Mouse (Mus musculus) ES-E14 (cell line): ENCODE results near the gene Ovol3. TPM values are rescaled to one million over a fixed set of nuclear protein-coding genes. Genes with fewer than 3 reads are reported as not detected.
A peak's percentile ranks its signal among the peaks of the same experiment; 100 is the strongest.

Experiments
- DNase-seq: peaks from one replicate; pipeline ENCODE4 v3.0.0-alpha.2; 2013; ENCODE audit warnings: low read depth, low spot score
- H3K27ac ChIP-seq: 2 replicates; pipeline ENCODE4 v1.5.1; 2012; ENCODE audit warnings: low read depth, mild to moderate bottlenecking, low read length, moderate library complexity, mixed read lengths; ENCODE audit not compliant: poor library complexity, insufficient read depth, severe bottlenecking
- H3K36me3 ChIP-seq: 2 replicates; pipeline ENCODE4 v1.6.1; 2012; ENCODE audit warnings: mild to moderate bottlenecking, low read length, moderate library complexity, mixed read lengths; ENCODE audit not compliant: control insufficient read depth, poor library complexity, insufficient read depth, severe bottlenecking
- H3K4me1 ChIP-seq, 2 experiments: fragments of 150-350 bp in 1 of 2; sonication (generic) in 1 of 2; 2 replicates each; pipeline ENCODE4 v1.6.1; 2012; ENCODE audit warnings: low read length in 2 of 2, mild to moderate bottlenecking in 1 of 2, mixed read lengths in 1 of 2; ENCODE audit not compliant: control insufficient read depth in 2 of 2, insufficient read depth in 2 of 2, poor library complexity in 1 of 2
- H3K4me3 ChIP-seq, 2 experiments: fragments of 150-350 bp in 1 of 2; sonication (generic) in 1 of 2; 2 replicates each; pipeline ENCODE4 v1.5.1; 2012; ENCODE audit warnings: low read length in 2 of 2, low read depth in 1 of 2, mild to moderate bottlenecking in 1 of 2, mixed read lengths in 1 of 2; ENCODE audit not compliant: insufficient read depth in 1 of 2, poor library complexity in 1 of 2, severe bottlenecking in 1 of 2
- H3K9ac ChIP-seq: 2 replicates; pipeline ENCODE4 v1.6.1; 2012; ENCODE audit warnings: low read depth, mild to moderate bottlenecking, low read length, mixed read lengths; ENCODE audit not compliant: poor library complexity, insufficient read depth, severe bottlenecking
- H3K9me3 ChIP-seq: fragments of 150-350 bp; sonication (generic); 2 replicates; pipeline ENCODE4 v1.6.1; 2012; ENCODE audit warnings: low read depth, mild to moderate bottlenecking, low read length; ENCODE audit not compliant: control insufficient read depth, insufficient read depth
- CHD2 ChIP-seq: IDR thresholded peaks from 2 replicates; pipeline ENCODE4 v1.6.1; 2014; ENCODE audit warnings: mild to moderate bottlenecking, low read depth, low read length, inconsistent platforms
- HCFC1 ChIP-seq: IDR thresholded peaks from 2 replicates; pipeline ENCODE4 v1.6.1; 2012; ENCODE audit warnings: low read length, inconsistent platforms, borderline replicate concordance; ENCODE audit not compliant: insufficient read depth
- MAFK ChIP-seq: IDR thresholded peaks from 2 replicates; pipeline ENCODE4 v1.6.1; 2014; ENCODE audit warnings: mild to moderate bottlenecking, low read depth, low read length, inconsistent platforms; ENCODE audit not compliant: insufficient read depth
- ZC3H11A ChIP-seq: IDR thresholded peaks from 2 replicates; pipeline ENCODE4 v1.6.1; 2012; ENCODE audit warnings: low read depth, mild to moderate bottlenecking, inconsistent platforms, low read length, borderline replicate concordance
- ZNF384 ChIP-seq: IDR thresholded peaks from 2 replicates; pipeline ENCODE4 v1.6.1; 2012; ENCODE audit warnings: low read depth, low read length, inconsistent platforms
- in situ Hi-C, 2 experiments: fragments of 600-800 bp; cut with MboI; formaldehyde crosslinking; loops; one replicate each; pipeline ENCODE4 v1.15.1; 2025; ENCODE audit warnings: low sequenced_read_pairs in 2 of 2, inconsistent platforms in 1 of 2; ENCODE audit not compliant: unreplicated experiment in 2 of 2
- total RNA-seq: library from RNA; depleted of rRNA; stranded (reverse); fragments of 300-350 nt; gene quantifications from 2 replicates; pipeline ENCODE4 v1.2.3, GENCODE M21; 2012; rRNA removed

The Ovol3 gene
- total RNA-seq, result not detected in 2 replicates

- Histone ChIP-seq H3K9ac (no peak within 1 kb of the TSS), H3K4me3 (no peak within 1 kb of the TSS), H3K4me1 (peaks cover 0 to 8% of the 10 kb centered on the region in 2 experiments; a peak in 1 of 4 replicates), H3K36me3 (peaks cover 16% of the 10 kb centered on the region), H3K27ac (no peak within 1 kb of the TSS), H3K9me3 (no peaks in the 10 kb centered on the region)
- TF ChIP-seq ZNF384 (no peak), HCFC1 (no peak), MAFK (no peak), ZC3H11A (no peak), CHD2 (no peak)
- in situ Hi-C loops, result no loop called here
- no peak for DNase-seq
These were observed at the start of gene Ovol3 for GRCm38 (mm10) chr7:30235625-30236024. Gene Ovol3 (minus strand): TSS chr7:30235725.

- in situ Hi-C loops, result no loop called here
- no peak overlapping the region for H3K27ac ChIP-seq
- TF ChIP-seq ZC3H11A, result no peak
- no peak for TF ChIP-seq CHD2
- no peak for TF ChIP-seq MAFK
- no peak for TF ChIP-seq ZNF384
- TF ChIP-seq HCFC1, result no peak
- no peaks in the 10 kb centered on the region for H3K9me3 ChIP-seq
- H3K4me1 ChIP-seq, result peaks cover 2 to 7% of the 10 kb centered on the region in 2 experiments; a peak in 2 of 4 replicates
- no peaks in the 10 kb centered on the region for H3K36me3 ChIP-seq
- H3K9ac ChIP-seq, result no peak overlapping the region
- DNase-seq, result no peak
- no peak overlapping the region for H3K4me3 ChIP-seq
These were observed 47.2 kb upstream of the Ovol3 start for GRCm38 (mm10) chr7:30282740-30283139.

GRCm38 (mm10) chr7:30281522-30281921, 46.0 kb upstream of the Ovol3 start:
- in situ Hi-C loops, result no loop called here
- peaks cover 2 to 6% of the 10 kb centered on the region in 2 experiments; a peak in 2 of 4 replicates for H3K4me1 ChIP-seq
- no peak overlapping the region for H3K9ac ChIP-seq
- no peaks in the 10 kb centered on the region for H3K9me3 ChIP-seq
- DNase-seq, result no peak
- peaks cover 4% of the 10 kb centered on the region for H3K36me3 ChIP-seq
- no peak for TF ChIP-seq HCFC1
- no peak for TF ChIP-seq CHD2
- TF ChIP-seq ZC3H11A, result no peak
- no peak for TF ChIP-seq ZNF384
- TF ChIP-seq MAFK, result no peak
- no peak overlapping the region; the same call in 1 of the 2 replicates for H3K27ac ChIP-seq
- peak overlapping the region in 1 of 2 experiments; percentile 82; a peak in 1 of 4 replicates for H3K4me3 ChIP-seq

DNA sequence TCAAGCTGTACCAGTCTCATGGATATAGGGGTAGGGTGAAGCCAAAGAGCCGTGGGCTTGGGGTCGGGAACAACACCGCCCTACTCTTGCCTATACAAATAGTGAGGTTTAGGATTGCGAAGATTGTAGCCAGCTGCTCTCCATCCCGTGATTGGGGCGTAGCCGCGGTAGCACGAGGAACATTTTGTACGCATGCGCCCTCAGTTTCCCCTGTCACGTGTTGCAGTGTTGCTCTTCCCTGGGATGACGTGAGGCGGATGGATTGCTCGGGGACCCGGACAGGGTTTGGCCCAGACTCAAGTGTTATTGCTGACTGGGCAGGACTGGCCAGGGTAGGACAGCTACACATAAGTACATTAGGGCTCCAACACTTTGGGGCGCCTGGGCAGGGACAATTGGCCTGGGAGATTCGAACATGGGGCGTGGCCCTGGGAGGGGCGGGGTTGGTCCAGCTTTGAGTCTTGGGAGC, 45.2 kb upstream of the Ovol3 start:
- in situ Hi-C loops, result no loop called here
- Histone ChIP-seq H3K27ac (peak overlapping the region; percentile 97), H3K4me1 (peaks cover 2 to 6% of the 10 kb centered on the region in 2 experiments; a peak in 2 of 4 replicates), H3K36me3 (peaks cover 4% of the 10 kb centered on the region), H3K9me3 (no peaks in the 10 kb centered on the region), H3K9ac (peak overlapping the region; percentile 76), H3K4me3 (peak overlapping the region; percentile 78 to 82)
- TF ChIP-seq ZC3H11A (no peak), ZNF384 (no peak), HCFC1 (peak; percentile 11; the same call in 1 of the 2 replicates), CHD2 (no peak), MAFK (peak; percentile 97)
- DNase-seq, result peak; percentile 91
